Mouse (Mus musculus) intestine, postnatal 0 days (tissue): ENCODE results near the gene Sox4. TPM values are rescaled to one million over a fixed set of nuclear protein-coding genes. Genes with fewer than 3 reads are reported as not detected.
A peak's percentile ranks its signal among the peaks of the same experiment; 100 is the strongest.

Experiments
- ATAC-seq: fragments of 200-750 bp; cut with Nextera tagmentation; 2 replicates; pipeline ENCODE4 v1.8.0; 2017; ENCODE audit warnings: mild to moderate bottlenecking, moderate TSS enrichment, moderate library complexity
- H3K27ac ChIP-seq: fragments of 300-500 bp; sonication (generic); 2 replicates; pipeline ENCODE4 v1.5.1; 2014; ENCODE audit warnings: mild to moderate bottlenecking, low read depth, low read length, moderate library complexity
- H3K27me3 ChIP-seq: fragments of 300-500 bp; sonication (generic); replicated peaks from 2 replicates; pipeline ENCODE4 v1.6.1; 2014; ENCODE audit warnings: low read length, mixed read lengths; ENCODE audit not compliant: control insufficient read depth, insufficient read depth
- H3K36me3 ChIP-seq: fragments of 300-500 bp; sonication (generic); 2 replicates; pipeline ENCODE4 v1.6.1; 2014; ENCODE audit warnings: mild to moderate bottlenecking, moderate library complexity; ENCODE audit not compliant: control insufficient read depth, insufficient read depth
- H3K4me1 ChIP-seq: fragments of 300-500 bp; sonication (generic); replicated peaks from 2 replicates; pipeline ENCODE4 v1.6.1; 2014; ENCODE audit warnings: antibody characterized with exemption, low read length, mixed read lengths; ENCODE audit not compliant: control insufficient read depth, insufficient read depth
- H3K4me2 ChIP-seq: fragments of 300-500 bp; sonication (generic); replicated peaks from 2 replicates; pipeline ENCODE4 v1.6.1; 2014; ENCODE audit warnings: low read depth, mild to moderate bottlenecking, moderate library complexity
- H3K4me3 ChIP-seq: fragments of 300-500 bp; sonication (generic); 2 replicates; pipeline ENCODE4 v1.5.1; 2014; ENCODE audit warnings: low read depth, low read length
- H3K9ac ChIP-seq: fragments of 300-500 bp; sonication (generic); 2 replicates; pipeline ENCODE4 v1.6.1; 2014; ENCODE audit warnings: mild to moderate bottlenecking, low read depth, low read length
- H3K9me3 ChIP-seq: fragments of 300-500 bp; sonication (generic); 2 replicates; pipeline ENCODE4 v1.6.1; 2016; ENCODE audit warnings: mixed run types; ENCODE audit not compliant: control insufficient read depth
- CTCF ChIP-seq: sonication (generic); IDR thresholded peaks from 2 replicates; pipeline ENCODE4 v1.5.1; 2016; ENCODE audit warnings: low read depth, mild to moderate bottlenecking, control low read depth, antibody characterized with exemption, moderate library complexity
- WGBS: fragments of 180-500 bp; shearing (Covaris S2); extraction: QIAGEN DNeasy Blood & Tissue Kit; methylation state at CpG from one replicate; pipeline ENCODE4 v1.1.7; 2014; 5-methylcytosine and 5-hydroxymethylcytosine counted together
- polyA plus RNA-seq: library from polyadenylated mRNA; unstranded; fragments of >200 nt; fragmentation: Nextera tagmentation; extraction: Ambion mirVana; gene quantifications from 2 replicates; pipeline ENCODE4 v1.2.1, GENCODE M21; 2015

Sox4 gene
- 17.9 and 18.4 TPM in 2 replicates for polyA plus RNA-seq

DNA sequence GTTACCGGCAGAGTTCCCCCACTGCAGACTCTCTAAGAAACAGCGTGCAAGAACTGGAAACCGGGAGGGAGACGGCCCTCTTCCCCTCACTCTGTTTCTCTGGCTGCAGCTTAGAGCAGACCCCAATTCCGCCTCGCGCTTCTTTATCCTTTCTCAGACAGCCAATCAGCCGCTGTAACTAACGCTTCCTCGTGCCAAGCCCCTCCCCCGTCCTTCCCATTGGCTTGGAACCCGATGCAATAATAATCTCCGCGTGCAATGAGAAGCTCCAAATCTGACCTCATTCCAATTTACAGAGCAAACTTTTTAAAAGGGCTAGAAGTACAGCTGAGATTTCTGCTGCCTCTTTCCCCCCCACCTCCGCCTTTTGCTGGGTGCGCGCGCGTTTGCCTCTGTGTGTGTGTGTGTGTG is at the start of gene Sox4:
Gene Sox4 (minus strand): TSS at position 133 of the 411 bp plus-strand sequence.
- H3K4me1 ChIP-seq, result no peaks in the 10 kb centered on the region
- no peak for TF ChIP-seq CTCF
- H3K36me3 ChIP-seq, result no peaks in the 10 kb centered on the region
- no peaks in the 10 kb centered on the region for H3K27me3 ChIP-seq
- no peaks in the 10 kb centered on the region for H3K9me3 ChIP-seq
- H3K4me3 ChIP-seq, result peak within 1 kb of the TSS; percentile 86
- peak within 1 kb of the TSS; percentile 89 for H3K4me2 ChIP-seq
- peak within 1 kb of the TSS; percentile 94 for H3K27ac ChIP-seq
- peak; percentile 78 for ATAC-seq
- WGBS, result under 1% methylated on average over 19 of the region's 19 CpGs
- peak within 1 kb of the TSS; percentile 84 for H3K9ac ChIP-seq

DNA sequence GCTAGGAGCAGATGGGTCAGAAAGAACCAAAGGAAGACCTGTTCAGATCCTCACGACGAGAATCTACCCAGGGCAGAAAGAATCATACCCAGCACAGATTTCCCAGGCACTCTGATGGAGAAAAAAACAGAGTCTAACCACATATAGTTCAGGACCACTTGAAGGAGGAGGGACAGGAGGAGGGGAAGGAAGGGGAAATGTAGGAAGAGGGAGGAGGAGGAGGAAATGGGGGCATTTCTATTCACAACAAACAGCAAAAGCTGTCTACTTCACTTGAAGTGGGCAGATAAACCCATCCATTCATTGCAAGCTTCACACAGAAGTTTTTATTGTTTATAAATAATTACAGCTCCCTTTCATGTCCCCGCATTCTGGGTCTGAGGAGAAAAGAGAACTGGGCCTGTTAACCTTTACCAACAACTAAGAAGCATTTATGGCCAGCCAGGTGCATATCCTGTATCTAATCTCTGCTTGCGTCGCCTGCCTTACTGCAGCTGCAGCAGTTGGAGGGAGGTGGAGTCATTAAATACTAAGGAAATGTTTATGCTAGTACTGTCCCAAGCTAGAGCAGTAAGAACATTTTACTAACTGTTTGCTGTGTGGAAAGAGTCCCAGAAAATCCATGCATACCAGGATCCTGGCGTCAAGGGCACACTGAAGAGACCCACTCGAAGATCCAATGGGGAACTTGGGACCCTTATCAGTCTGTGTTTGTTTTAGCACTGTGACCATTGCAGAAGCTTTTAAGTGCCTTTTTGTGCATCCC is 38.6 kb upstream of the Sox4 start:
- H3K4me1 ChIP-seq, result no peaks in the 10 kb centered on the region; the same call in 1 of the 2 replicates
- H3K36me3 ChIP-seq, result no peaks in the 10 kb centered on the region
- TF ChIP-seq CTCF, result no peak
- peak overlapping the region; percentile 50 for H3K27ac ChIP-seq
- no peak overlapping the region for H3K4me3 ChIP-seq
- no peaks in the 10 kb centered on the region for H3K9me3 ChIP-seq
- peak; percentile 83 for ATAC-seq
- no peak overlapping the region for H3K9ac ChIP-seq
- H3K4me2 ChIP-seq, result peak overlapping the region; percentile 48
- H3K27me3 ChIP-seq, result no peaks in the 10 kb centered on the region
- 11% methylated on average over 7 of the region's 7 CpGs for WGBS

DNA sequence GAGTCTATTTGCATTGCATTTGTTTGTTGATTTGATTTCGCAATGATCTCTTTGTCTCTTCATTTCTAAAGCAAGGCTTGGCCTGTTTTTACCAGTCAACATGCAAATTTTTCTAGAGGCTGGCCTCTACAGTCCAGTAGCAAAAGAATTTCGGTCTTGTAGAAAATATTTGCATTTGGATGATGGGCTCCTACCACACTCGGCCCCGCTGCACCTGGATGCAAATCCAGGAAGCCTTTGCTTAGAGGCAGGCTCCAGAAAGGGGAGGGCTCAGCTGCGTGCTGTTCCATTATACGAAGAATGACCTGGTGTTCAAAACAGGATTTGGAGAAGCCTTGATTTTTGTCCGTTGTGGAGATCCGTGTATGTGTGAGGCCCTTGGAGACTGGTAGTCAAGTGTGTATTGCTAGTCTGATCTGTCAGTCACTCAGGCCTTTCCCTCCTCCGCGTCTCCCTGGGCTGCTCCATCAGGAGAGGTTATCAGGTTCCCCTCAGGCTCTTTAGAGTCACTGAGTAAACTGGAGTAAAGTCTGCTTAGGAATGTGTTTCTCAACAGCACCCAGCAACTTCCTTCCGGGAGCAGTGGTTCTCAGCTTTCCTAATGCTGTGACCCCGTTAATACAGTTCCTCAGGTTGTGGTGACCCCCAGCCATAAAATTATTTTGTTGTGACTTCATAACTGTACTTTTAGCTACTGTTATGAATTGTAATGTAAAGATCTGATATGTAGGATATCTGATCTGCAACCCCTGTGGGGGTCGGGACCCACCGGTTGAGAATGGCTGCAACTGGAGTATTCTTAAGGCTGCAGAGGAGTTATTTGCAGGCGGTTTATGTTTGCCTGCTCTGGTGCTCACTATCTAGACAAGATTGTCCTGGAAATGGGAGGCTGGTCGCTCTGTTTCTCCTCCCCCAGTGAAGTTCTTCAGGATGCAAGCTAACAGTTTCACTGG is 35.5 kb upstream of the Sox4 start:
- H3K27ac ChIP-seq, result peak overlapping the region; percentile 10; the same call in 1 of the 2 replicates
- WGBS, result 28% methylated on average over 16 of the region's 16 CpGs
- no peaks in the 10 kb centered on the region for H3K36me3 ChIP-seq
- ATAC-seq, result peak; percentile 79
- TF ChIP-seq CTCF, result no peak
- no peak overlapping the region for H3K9ac ChIP-seq
- H3K4me3 ChIP-seq, result no peak overlapping the region
- peak overlapping the region; percentile 44 for H3K4me2 ChIP-seq
- H3K27me3 ChIP-seq, result no peaks in the 10 kb centered on the region
- no peaks in the 10 kb centered on the region for H3K9me3 ChIP-seq
- no peaks in the 10 kb centered on the region; the same call in 1 of the 2 replicates for H3K4me1 ChIP-seq

DNA sequence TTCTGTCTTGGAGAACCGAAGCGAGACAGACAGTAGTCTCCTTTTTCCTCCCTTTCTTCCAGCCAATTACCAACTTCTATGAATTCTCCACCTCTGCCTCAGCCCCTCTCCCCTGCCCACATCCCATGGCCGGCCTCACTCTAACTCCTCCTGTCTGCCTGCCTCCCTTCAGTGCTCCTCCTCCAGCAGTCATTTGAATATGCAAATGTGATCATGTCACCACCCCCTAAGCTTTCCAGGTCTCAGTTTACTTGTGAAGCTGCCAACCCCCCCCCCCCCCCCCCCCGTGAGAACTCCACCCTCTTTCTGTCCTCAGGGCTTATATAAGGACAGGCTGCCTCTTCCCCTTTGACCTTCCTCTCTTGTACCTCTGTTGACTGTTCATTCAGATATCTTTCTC is 27.2 kb upstream of the Sox4 start:
- Histone ChIP-seq H3K27me3 (no peaks in the 10 kb centered on the region), H3K9ac (no peak overlapping the region), H3K9me3 (no peaks in the 10 kb centered on the region), H3K27ac (no peak overlapping the region), H3K4me1 (no peaks in the 10 kb centered on the region; the same call in 1 of the 2 replicates), H3K4me3 (no peak overlapping the region), H3K36me3 (no peaks in the 10 kb centered on the region), H3K4me2 (no peak overlapping the region)
- 63% methylated on average over 4 of the region's 4 CpGs for WGBS
- TF ChIP-seq CTCF, result no peak
- ATAC-seq, result no peak

- ATAC-seq, result no peak
- no peak overlapping the region for H3K9ac ChIP-seq
Observed at GRCm38 (mm10) chr13:28975011-28975410, 21.5 kb upstream of the Sox4 start.

DNA sequence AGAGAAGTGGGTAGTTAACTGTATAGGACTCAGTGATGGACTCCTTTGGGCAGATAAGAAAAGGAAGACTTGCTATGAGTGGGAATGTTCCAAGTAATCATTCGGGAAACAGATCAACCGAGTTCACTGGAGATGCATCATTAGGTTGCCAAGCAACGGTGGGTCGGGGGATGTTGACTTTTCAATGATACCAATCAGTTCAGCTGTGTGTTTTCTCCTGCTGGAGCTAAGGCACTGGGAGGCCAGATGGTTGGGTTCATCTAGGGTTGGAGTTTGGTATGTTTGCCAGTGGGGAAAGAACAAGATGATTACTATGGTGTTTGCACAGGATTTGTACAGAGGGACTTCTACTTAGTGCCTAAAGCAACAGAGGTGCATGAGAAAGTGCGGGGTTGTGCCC is 21.1 kb upstream of the Sox4 start:
- no peak overlapping the region for H3K4me2 ChIP-seq
- H3K4me1 ChIP-seq, result no peaks in the 10 kb centered on the region; the same call in 1 of the 2 replicates
- no peaks in the 10 kb centered on the region for H3K27me3 ChIP-seq
- no peaks in the 10 kb centered on the region for H3K36me3 ChIP-seq
- WGBS, result 39% methylated on average over 5 of the region's 5 CpGs
- no peak overlapping the region for H3K9ac ChIP-seq
- ATAC-seq, result no peak
- H3K27ac ChIP-seq, result no peak overlapping the region
- no peaks in the 10 kb centered on the region for H3K9me3 ChIP-seq
- no peak overlapping the region for H3K4me3 ChIP-seq
- TF ChIP-seq CTCF, result no peak

More at GRCm38 (mm10) chr13:28975011-28975410, 21.5 kb upstream of the Sox4 start:
- Histone ChIP-seq H3K27me3 (no peaks in the 10 kb centered on the region), H3K9me3 (no peaks in the 10 kb centered on the region), H3K4me1 (no peaks in the 10 kb centered on the region; the same call in 1 of the 2 replicates), H3K4me2 (no peak overlapping the region), H3K4me3 (no peak overlapping the region), H3K27ac (no peak overlapping the region), H3K36me3 (no peaks in the 10 kb centered on the region)
- TF ChIP-seq CTCF, result no peak
- 75% methylated on average over 4 of the region's 4 CpGs for WGBS
